Mouse (Mus musculus): Measurements from ENCODE around the gene Msmb. TPM values are rescaled to one million over a fixed set of nuclear protein-coding genes. Genes with fewer than 3 reads are reported as not detected.
"Not testable (repeated sequence)": the region's sequence is repeated elsewhere in the genome, so short reads cannot be mapped to it uniquely, and the experiment has no call there.

The Msmb gene
- total RNA-seq (2021) (not detected), polyA plus RNA-seq (2012; rRNA removed) (not detected in 2 replicates)
- long read RNA-seq = 0 reads

DNA sequence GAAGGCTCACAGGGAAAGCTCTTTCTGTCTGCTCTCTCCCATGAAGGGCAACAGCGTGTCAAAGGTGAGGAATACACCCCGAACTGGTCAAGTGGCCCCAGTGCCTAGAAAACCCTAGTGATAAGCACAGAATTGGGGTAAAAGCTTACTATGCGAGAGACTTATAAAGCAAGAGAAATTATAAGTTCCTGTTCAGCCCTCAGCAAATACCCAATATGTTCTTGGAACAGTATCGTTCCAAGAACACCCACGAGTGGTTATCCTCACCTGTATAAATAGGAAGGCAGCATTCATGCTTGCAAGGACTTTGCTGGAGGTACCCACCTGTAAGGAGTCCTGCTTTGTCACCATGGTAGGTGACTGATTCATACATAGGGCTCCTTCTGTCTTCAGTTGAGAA is at the start of gene Msmb:
Gene Msmb, plus strand, starts transcription at position 301 of the 400 bp plus-strand sequence.
- no peak for DNase-seq

DNA sequence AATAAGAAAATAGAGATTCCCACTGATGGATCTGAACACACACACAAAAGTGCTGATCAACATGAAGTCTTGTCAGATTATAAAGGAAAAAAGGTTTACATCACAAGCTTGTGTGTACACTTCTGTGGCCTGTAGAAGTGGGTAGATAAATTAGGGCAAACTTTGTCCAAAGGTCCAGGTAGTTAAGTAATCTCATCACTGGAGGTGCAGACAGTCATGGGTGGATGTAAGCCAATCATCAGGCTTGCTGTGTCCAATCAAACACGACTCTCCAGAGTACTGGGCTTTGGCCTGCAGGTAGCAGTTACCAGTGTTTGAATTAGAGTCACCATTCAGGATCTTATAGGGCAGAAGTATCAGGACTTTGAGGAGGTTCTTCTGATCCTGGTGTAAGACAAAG is 48.8 kb upstream of the Msmb start:
- no peak for DNase-seq

DNA sequence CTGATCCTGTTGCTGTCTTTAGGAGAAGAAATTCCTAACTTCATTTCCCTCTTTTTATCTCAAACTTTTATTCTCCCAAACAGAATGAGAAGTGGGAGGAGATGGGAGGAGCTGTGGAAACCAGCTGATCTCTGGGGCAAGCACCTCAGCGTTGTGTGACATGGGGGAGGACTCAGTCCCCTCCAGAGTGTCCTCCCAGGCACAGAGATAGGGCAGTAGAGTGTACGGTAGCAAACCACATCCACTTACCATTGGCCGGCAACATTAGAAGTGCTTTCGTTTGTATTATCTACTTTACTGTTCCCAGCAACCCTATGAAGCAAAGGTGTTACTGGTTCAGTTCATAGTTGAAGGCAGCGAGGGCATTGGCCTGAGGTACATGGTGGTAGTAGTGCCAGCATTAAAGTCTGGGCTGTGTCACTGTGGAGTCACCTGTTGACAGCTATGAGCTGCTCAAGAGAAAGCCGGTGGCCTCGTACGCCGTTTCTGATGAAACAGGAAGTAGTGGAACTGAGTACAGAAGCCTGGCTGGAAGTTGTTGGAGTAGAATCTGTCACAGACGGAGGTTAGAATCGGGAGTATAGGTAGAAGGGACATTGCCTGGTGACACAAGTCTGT is 48.2 kb upstream of the Msmb start:
- DNase-seq = no peak

DNA sequence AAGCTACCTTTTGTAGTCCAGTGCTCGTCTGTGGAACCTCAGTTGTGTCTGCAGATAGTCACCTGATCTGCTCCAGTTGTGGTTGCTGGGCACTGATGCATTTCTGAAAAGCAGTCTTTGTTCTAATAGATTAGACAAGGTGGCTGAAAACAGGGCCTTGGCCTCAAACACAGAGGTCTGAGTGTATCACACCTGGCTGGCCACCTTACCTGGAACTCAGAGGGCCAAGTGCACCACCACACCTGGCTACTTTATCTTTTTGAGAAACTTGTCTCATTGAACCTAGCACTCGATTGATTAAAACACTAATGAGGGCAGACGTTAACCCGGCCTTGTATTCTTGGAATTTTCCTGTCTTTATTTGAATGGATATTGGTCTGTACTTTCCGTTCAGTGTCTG is 46.2 kb upstream of the Msmb start:
- no peak for DNase-seq

DNA sequence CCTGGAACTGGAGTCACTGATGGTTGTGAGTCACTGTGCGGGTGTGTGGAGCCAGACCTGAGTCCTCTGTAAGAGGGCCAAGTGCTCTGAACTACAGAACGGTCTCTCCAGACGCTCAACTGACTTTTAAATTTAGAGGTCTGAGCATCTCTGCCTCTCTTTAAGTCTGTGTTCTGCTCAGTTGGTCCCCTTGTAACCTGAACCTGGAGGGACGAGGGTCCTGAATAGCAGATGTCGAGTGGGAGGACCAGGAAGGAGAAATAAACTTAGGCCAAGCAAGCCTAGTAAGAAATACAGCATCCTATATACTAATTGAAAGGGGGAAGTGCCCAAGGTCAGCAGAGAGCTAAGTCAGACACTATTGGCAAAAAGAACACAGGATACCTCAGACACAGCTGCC is 45.1 kb upstream of the Msmb start:
- DNase-seq = no peak

DNA sequence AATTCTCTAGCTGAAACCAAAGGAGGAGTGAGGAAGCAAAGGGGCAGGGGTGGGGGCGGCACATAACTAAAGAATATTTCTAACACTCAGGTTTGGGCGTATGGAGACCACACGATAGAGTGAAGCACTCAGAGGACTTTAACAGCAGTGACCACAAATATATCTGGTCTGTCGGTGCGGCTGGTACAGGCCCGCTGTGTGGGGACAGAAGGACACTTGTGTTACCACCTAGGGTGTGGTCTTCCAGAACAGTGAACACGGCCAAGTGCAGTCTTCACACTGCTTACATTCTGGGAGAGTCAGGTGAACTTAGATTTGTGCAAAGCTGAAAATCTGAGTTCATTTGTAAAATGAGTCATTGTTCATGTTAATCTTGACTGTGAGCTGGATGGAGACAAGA is 44.1 kb upstream of the Msmb start:
- no peak for DNase-seq

DNA sequence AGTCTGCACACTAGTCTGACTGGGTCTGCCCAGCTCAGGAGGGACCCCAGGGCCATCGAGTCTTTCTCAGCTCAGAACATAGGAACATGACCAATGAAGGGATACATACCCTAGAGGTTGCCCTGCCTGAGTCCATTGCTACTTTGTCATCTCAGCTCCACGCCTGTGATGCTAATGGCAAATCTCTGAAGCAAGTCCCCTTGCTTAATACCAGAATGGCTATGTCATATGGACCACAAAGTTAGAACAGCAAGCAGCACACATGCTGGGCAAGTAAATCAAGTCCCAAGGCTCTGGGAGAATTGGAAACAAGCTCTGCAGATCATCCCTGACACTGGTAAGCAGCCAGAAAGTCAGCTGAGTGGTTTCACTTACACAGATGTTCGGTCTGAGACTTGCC is 42.9 kb upstream of the Msmb start:
- DNase-seq = no peak

DNA sequence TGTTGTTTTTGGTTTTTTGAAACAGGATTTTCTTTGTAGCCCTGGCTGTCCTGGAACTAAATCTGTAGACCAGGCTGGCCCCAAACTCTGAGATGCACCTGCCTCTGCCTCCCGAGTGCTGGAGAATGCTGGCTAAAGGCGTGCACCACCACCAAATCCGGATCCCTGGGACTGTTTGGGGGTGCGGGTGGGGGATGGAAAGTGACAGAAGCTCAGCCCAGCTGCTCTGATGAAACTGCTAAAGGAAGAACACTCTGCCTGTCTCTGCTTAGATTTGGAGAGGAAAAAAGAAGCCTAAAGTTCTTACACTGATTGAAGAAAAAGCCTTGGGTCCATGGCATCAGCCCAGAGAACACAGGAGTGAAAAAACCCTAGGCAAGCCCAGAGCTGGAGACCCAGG is 38.3 kb upstream of the Msmb start:
- DNase-seq = no peak

DNA sequence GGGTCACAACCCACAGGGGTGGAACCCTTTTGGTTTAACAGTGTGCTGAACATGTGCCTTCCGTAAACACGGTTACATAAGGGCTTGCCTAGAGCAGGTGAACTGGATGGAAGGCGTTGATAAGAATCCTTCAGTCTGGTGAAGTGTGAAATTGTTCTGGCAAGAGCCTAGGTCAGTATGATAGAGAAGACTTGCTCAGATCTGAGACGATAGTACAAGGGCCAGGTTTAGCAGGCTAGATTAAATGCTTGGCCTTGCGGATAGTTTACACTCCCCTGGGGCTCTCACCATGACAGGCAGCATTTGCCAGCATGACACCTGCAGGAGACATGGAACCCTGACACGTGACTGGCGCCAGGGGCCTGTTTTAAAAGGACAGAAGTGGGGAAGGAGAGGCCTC is 36.2 kb upstream of the Msmb start:
- DNase-seq = no peak

DNA sequence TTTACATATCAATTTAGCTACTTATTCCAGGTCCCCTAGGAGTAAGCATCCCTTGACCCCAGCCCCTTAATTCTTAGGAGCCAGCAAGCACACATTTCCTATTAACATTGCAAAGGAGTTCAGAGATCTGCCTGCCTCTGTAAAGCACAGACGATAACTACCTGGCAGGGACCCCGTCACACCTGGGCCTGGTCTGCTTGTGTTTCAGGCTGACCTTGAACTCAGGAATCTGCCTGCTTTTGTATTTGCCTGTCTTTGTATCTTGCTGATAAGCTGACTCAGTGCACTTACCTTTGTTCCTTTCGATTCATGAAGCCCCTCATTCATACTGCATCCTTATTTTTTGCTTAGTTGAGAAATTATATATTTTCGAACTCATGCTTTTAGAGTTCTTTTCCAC is 34.9 kb upstream of the Msmb start:
- no peak for DNase-seq

DNA sequence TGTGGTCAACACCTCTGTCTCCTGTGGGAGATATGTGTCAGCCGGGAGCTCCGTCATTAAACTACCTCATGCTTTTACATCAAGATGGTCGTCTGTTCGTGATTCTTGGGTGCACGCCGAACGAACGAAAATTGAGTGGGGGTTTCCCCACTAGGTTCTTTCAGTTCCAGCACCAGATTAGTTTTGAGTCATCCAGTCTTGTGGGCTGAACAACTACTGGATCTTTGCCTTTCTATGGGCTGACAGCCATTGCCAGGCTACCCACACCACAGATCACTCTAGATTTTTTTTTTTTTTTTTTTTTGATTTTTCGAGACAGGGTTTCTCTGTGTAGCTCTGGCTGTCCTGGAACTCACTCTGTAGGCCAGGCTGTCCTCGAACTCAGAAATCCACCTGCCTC is 29.7 kb upstream of the Msmb start:
- DNase-seq = not testable (repeated sequence)

DNA sequence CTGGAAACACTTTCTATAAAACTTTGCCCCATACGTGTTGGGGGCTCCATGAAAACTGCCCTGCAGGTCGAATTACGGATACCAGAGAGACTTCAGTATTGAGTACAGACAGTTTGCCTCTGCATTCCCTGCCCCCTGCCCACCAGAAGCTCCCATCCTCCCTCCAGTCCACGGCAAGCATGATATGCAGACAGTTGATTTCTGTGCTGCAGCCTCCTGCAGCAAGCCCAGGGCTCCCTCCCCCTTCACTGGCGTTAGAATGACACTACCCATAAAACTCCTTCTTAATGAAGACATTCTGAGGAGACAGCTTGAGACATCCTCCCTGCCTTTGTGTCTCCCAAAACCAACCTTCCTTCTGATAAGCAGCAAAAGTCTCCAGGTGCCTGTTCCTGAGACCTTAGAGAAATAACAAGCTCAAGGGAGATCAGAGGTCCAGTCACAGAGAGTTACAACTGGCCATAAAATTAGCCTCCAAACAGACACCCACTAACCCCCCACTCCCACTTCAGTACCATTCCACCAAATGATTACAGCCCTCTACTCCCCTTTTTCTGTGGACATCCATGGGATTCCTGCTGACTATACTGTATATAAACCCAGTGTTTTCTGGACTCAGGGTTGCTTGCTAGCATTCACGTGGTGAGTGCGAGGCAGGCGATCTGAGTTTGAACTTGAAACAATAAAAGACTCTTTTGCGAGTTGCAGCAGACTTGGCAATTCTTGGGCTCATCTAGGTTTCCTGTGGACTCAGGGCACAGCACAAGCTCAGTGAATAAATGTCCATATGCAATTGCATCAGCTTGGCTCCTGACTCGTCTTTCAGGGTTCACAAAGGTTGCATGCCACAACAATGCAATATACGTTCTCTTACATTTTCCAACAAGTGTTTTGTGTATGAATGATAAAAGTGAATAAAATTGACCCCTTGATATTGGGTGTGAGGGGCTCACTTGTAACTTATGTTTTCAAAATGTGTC is 20.6 kb upstream of the Msmb start:
- no peak for DNase-seq

DNA sequence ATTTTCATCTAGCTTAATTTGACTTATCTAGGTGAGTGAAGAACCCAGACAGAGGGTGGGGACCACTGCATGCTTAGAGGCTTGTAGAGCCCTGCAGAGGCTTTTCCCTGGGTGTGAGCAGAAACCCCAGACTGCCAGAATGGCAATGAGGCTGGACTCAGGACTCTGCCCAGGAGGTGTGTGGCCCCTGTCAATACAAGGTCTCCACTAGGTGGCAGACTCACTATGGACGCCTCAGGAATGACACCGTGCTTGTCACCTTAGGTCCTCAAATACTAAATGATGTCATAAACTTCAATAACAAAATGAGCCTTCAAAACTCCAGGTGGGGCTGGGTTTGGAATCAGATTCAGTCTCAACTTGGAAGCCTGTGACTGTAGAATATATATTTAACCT is 19.9 kb upstream of the Msmb start:
- peak; percentile 29 for DNase-seq

DNA sequence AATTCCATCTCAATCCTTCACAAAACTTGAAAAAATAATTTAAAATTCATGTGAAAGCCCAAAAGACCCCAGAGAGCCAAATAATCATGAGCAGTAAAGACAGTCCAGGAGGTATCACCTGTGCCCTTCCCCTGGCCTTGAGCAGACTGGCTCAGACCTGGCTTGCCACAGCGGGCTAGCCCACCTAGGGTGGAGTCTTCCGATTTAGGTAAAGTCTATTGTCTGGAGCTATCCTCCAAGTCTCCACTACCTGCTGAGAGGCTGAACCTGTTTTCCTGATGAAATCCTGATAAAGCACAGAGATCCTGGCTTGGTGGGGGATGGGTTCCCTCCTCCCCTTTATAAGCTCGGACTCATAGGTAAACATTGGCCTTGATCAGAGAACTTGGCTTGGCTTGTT is 17.6 kb upstream of the Msmb start:
- no peak for DNase-seq

DNA sequence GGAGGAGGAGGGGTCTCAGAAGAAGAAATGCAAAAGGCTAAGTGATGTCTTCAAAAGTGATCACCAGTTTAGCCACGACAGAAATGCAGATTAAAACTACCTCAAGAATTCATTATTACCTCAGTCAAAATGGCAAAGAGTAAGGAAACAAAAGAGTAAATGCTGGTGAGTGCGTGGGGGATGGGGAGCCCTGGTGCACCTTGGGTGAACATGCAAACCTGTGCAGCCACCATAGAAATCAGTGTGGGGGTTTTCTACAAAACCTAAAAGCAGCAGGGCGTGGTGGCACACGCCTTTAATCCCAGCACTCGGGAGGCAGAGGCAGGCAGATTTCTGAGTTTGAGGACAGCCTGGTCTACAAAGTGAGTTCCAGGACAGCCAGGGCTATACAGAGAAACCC is 16.6 kb upstream of the Msmb start:
- not testable (repeated sequence) for DNase-seq

DNA sequence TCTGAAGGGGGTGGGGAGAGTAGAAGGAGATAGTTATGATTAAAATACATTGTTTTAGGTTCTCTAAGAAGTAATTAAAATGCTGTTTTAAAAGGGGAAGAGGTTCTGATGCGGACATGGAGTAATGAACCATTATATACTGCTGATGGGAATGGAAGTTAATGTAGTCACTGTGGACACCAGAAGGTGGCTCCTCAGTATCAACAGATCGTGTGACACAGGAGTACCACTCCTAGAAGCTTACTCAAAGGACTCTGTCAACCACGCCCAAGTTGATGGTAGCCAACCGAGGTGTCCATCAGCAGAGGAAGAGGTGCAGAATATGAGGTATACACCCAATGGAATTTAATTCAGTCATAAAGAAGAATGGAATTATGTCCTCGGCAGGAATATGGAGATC is 13.4 kb upstream of the Msmb start:
- DNase-seq = no peak

DNA sequence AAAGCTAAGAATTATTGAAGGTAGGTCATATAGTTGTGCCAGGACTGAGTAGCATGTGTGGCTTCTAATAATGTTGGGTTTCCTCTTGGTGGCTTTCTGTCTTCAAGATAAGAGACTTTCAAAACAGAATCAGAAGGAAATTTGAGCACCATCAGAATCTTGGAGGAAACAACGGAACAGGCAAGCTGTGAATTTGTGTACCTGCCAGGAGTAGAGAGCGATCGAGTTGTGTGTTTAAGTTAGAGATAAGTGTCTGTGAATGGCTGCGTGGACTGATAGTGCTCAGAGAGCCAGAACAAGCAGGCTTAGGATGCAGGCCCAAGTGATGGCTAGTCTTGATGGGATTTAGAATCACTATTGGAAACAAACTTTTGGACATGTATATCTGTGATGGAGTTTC is 10.0 kb upstream of the Msmb start:
- DNase-seq = no peak

DNA sequence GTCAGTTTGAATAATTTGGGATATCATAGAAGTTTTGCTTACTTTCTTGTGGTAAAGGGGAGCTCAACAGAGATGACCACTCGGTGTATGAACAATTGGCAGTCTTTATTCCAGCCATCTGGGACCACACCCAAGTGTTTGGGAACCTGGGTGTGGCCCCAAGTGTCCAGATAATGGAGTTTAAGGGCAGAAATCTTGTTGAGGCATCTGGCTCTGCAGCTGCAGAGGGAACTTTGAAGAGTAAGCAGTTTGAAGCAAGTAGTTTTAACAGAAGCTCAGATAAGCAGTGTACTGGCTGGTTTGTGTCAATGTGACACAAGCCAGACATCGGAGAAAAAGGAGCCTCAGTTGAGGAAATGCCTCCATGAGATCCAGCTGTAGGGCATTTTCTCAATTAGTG is 7.5 kb upstream of the Msmb start:
- DNase-seq = no peak

DNA sequence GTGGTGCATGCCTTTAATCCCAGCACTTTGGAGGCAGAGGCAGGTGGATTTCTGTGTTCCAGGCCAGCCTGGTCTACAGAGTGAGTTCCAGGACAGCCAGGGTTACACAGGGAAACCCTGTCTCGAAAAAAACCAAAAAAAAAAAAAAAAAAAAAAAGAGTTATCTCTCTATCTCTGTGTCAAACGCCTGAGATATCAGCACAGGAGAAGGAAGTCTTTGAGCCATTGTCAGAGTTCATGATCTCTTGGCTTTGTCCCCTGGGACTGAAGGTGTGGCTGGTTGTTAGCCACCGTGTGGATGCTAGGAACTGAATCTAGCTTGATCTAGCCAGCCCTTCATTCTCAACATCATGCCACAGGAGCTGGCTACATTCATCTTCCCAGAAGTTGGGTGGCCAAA is 5.4 kb upstream of the Msmb start:
- DNase-seq = not testable (repeated sequence)

DNA sequence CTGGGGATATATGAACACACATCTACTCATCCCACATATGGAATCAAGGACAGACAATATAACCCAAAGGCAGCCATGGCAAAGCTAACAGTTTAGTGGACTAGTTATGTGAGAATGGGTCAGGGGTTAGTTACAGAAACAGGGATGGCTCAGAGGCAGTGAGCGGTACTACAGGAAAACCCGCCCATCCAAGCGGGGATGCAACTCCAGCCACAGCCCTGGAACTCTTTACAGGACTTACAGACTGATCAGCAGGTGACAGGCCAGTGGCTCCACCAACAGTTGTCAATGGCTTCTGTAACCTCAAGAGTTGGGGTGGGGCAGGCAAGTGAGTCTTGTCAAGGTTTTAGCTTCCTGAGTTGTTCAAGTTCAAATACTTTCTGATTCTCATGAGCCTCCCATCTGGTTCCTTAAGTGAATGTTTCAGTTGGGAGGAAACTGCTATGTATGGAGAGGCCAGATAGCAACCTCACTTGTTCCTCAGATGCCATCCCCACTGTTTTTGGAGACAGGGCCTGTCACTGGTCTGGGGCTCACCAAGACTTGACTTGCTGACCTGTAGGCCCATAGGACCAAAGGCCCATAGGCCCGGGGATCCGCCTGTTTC is 1.4 kb upstream of the Msmb start:
- no peak for DNase-seq

DNA sequence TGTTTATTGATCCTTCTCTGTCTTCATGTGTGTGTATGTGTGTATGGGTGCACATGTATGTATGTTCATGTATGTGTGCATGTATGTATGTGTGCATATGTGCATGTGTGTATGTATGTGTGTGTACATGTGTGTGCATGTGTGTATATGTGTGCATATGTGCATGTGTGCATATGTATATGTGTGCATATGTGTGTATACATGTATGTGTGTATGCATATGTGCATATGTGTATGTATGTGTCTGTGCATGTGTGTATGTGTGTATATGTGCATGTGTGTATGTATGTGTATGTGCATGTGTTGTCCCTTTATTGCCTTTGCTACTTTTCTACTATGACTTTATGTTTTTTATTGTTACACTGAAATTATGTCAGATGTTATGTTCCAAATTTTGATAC is 2.9 kb downstream of the Msmb start:
- DNase-seq = no peak

DNA sequence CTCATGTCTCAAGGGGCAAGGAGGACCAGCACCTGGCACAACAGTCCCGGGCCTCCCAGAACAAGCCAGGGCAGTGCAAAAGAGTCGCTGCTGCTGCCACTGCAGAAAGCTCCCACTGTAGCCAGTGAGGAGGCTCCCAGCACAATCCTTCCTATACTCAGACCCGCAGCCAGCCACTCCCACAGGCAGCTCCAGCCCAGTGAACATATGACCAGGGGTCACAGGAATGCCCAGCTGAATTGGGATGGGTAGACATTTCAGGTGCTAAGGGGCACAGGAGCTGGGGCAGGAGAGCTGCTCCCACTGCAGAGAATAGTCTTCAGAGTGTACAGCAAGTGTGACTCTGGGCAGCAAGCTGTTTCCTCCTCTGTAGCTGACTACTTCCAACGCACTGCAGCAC is 3.6 kb downstream of the Msmb start:
- DNase-seq = no peak

DNA sequence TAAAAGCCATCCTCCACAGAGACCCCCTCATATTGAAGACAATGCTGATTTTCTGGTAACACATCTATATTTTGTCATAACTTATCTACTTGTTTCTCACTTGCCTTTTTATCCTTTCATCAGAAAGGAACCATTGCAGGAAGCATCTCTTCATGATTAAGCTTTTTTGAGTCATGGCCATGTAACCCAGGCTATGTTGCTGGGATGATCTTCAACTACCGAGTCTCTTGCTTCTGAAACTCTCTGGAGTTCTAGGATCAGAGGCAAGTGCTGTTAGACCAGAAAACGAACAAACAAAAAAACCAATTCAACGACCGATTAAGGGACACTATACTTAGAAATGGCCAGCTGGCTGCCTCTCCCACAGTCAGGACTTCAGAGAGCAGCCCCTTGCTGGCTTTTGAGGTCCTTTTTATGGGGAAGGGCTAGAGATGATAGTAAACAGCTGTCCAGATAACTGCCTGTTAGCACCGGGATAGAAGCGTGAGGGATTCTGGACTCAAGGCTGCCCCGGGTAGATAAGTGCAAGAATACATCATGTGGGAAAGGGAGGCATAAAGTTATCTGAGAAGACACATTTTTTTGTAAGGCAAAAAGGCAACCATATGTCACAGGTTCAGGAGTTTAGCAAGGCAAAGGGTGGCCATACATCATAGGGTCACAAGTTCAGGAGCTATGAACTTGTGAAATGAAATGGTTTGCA is 4.1 kb downstream of the Msmb start:
- no peak for DNase-seq
